Mouse (Mus musculus): Measurements from ENCODE around the gene Slc38a2. TPM values are rescaled to one million over a fixed set of nuclear protein-coding genes. Genes with fewer than 3 reads are reported as not detected.
A peak's percentile ranks its signal among the peaks of the same experiment; 100 is the strongest.

Gene Slc38a2
- total RNA-seq, 1 experiment, result 262 TPM

- Histone ChIP-seq H3K4me3 (ENCODE audit: insufficient read depth in 1 of 2, low read depth in 1 of 2, low read length in 2 of 2, poor library complexity in 1 of 2, severe bottlenecking in 1 of 2) (peak overlapping the region in 1 of 2 experiments; percentile 13; a peak in 2 of 4 replicates), H3K27ac (ENCODE audit: insufficient read depth, low read depth, low read length, poor library complexity, severe bottlenecking) (no peak overlapping the region), H3K36me3 (ENCODE audit: control insufficient read depth, insufficient read depth, low read length, poor library complexity, severe bottlenecking) (peaks cover 75% of the 10 kb centered on the region), H3K9me3 (ENCODE audit: control insufficient read depth, insufficient read depth, low read depth, low read length) (no peaks in the 10 kb centered on the region), H3K4me1 (ENCODE audit: control insufficient read depth in 2 of 2, insufficient read depth in 2 of 2, low read length in 2 of 2, poor library complexity in 1 of 2) (peaks cover 2 to 6% of the 10 kb centered on the region in 2 experiments), H3K9ac (ENCODE audit: insufficient read depth, low read depth, low read length, poor library complexity, severe bottlenecking) (no peak overlapping the region; the same call in 1 of the 2 replicates)
- in situ Hi-C loops (cut with MboI; ENCODE audit: low sequenced_read_pairs in 2 of 2, unreplicated experiment in 2 of 2), result no loop called here
- DNase-seq (ENCODE audit: low read depth, low spot score), result no peak
- TF ChIP-seq HCFC1 (IDR thresholded peaks at IDR 0.05; ENCODE audit: borderline replicate concordance, insufficient read depth, low read length) (no peak), ZNF384 (IDR thresholded peaks at IDR 0.05; ENCODE audit: low read depth, low read length) (0 out of 2 replicates have a peak, but pooled peaks have one; percentile 46)
Observed at GRCm38 (mm10) chr15:96695455-96696421, 3.8 kb downstream of the Slc38a2 start.

- Histone ChIP-seq H3K4me1 (ENCODE audit: control insufficient read depth in 2 of 2, insufficient read depth in 2 of 2, low read length in 2 of 2, poor library complexity in 1 of 2) (peaks cover 2 to 4% of the 10 kb centered on the region in 2 experiments; a peak in 3 of 4 replicates), H3K27ac (ENCODE audit: insufficient read depth, low read depth, low read length, poor library complexity, severe bottlenecking) (no peak overlapping the region), H3K9ac (ENCODE audit: insufficient read depth, low read depth, low read length, poor library complexity, severe bottlenecking) (no peak overlapping the region), H3K36me3 (ENCODE audit: control insufficient read depth, insufficient read depth, low read length, poor library complexity, severe bottlenecking) (peaks cover 82% of the 10 kb centered on the region), H3K9me3 (ENCODE audit: control insufficient read depth, insufficient read depth, low read depth, low read length) (no peaks in the 10 kb centered on the region), H3K4me3 (ENCODE audit: insufficient read depth in 1 of 2, low read depth in 1 of 2, low read length in 2 of 2, poor library complexity in 1 of 2, severe bottlenecking in 1 of 2) (no peak overlapping the region)
- in situ Hi-C loops (cut with MboI; ENCODE audit: low sequenced_read_pairs in 2 of 2, unreplicated experiment in 2 of 2), result no loop called here
- no peak for TF ChIP-seq CHD2 (IDR thresholded peaks at IDR 0.05; ENCODE audit: low read depth, low read length)
- no peak for TF ChIP-seq MAFK (IDR thresholded peaks at IDR 0.05; ENCODE audit: insufficient read depth, low read depth, low read length)
- TF ChIP-seq HCFC1 (IDR thresholded peaks at IDR 0.05; ENCODE audit: borderline replicate concordance, insufficient read depth, low read length), result no peak
- TF ChIP-seq ZC3H11A (IDR thresholded peaks at IDR 0.05; ENCODE audit: borderline replicate concordance, low read depth, low read length), result no peak
- TF ChIP-seq ZNF384 (IDR thresholded peaks at IDR 0.05; ENCODE audit: low read depth, low read length), result no peak
- no peak for DNase-seq (ENCODE audit: low read depth, low spot score)
Observed at GRCm38 (mm10) chr15:96694988-96695387, 4.5 kb downstream of the Slc38a2 start.

- peaks cover 2 to 5% of the 10 kb centered on the region in 2 experiments for H3K4me1 ChIP-seq (ENCODE audit: control insufficient read depth in 2 of 2, insufficient read depth in 2 of 2, low read length in 2 of 2, poor library complexity in 1 of 2)
- TF ChIP-seq CHD2 (IDR thresholded peaks at IDR 0.05; ENCODE audit: low read depth, low read length) (no peak), ZNF384 (IDR thresholded peaks at IDR 0.05; ENCODE audit: low read depth, low read length) (no peak), ZC3H11A (IDR thresholded peaks at IDR 0.05; ENCODE audit: borderline replicate concordance, low read depth, low read length) (no peak), HCFC1 (IDR thresholded peaks at IDR 0.05; ENCODE audit: borderline replicate concordance, insufficient read depth, low read length) (no peak), MAFK (IDR thresholded peaks at IDR 0.05; ENCODE audit: insufficient read depth, low read depth, low read length) (no peak)
- H3K27ac ChIP-seq (ENCODE audit: insufficient read depth, low read depth, low read length, poor library complexity, severe bottlenecking), result no peak overlapping the region
- peaks cover 91% of the 10 kb centered on the region for H3K36me3 ChIP-seq (ENCODE audit: control insufficient read depth, insufficient read depth, low read length, poor library complexity, severe bottlenecking)
- no peak overlapping the region for H3K9ac ChIP-seq (ENCODE audit: insufficient read depth, low read depth, low read length, poor library complexity, severe bottlenecking)
- no peak for DNase-seq (ENCODE audit: low read depth, low spot score)
- in situ Hi-C loops (cut with MboI; ENCODE audit: low sequenced_read_pairs in 2 of 2, unreplicated experiment in 2 of 2), result no loop called here
- no peaks in the 10 kb centered on the region for H3K9me3 ChIP-seq (ENCODE audit: control insufficient read depth, insufficient read depth, low read depth, low read length)
- H3K4me3 ChIP-seq (ENCODE audit: insufficient read depth in 1 of 2, low read depth in 1 of 2, low read length in 2 of 2, poor library complexity in 1 of 2, severe bottlenecking in 1 of 2), result no peak overlapping the region
Observed at GRCm38 (mm10) chr15:96693688-96694087, 5.8 kb downstream of the Slc38a2 start.

- Histone ChIP-seq H3K36me3 (ENCODE audit: control insufficient read depth, insufficient read depth, low read length, poor library complexity, severe bottlenecking) (peaks cover 87% of the 10 kb centered on the region), H3K27ac (ENCODE audit: insufficient read depth, low read depth, low read length, poor library complexity, severe bottlenecking) (no peak overlapping the region), H3K4me3 (ENCODE audit: insufficient read depth in 1 of 2, low read depth in 1 of 2, low read length in 2 of 2, poor library complexity in 1 of 2, severe bottlenecking in 1 of 2) (no peak overlapping the region), H3K9me3 (ENCODE audit: control insufficient read depth, insufficient read depth, low read depth, low read length) (no peaks in the 10 kb centered on the region), H3K4me1 (ENCODE audit: control insufficient read depth in 2 of 2, insufficient read depth in 2 of 2, low read length in 2 of 2, poor library complexity in 1 of 2) (peaks cover 0 to 5% of the 10 kb centered on the region in 2 experiments; a peak in 3 of 4 replicates), H3K9ac (ENCODE audit: insufficient read depth, low read depth, low read length, poor library complexity, severe bottlenecking) (no peak overlapping the region)
- TF ChIP-seq ZNF384 (IDR thresholded peaks at IDR 0.05; ENCODE audit: low read depth, low read length), result no peak
- TF ChIP-seq MAFK (IDR thresholded peaks at IDR 0.05; ENCODE audit: insufficient read depth, low read depth, low read length), result no peak
- no peak for TF ChIP-seq ZC3H11A (IDR thresholded peaks at IDR 0.05; ENCODE audit: borderline replicate concordance, low read depth, low read length)
- no peak for TF ChIP-seq HCFC1 (IDR thresholded peaks at IDR 0.05; ENCODE audit: borderline replicate concordance, insufficient read depth, low read length)
- TF ChIP-seq CHD2 (IDR thresholded peaks at IDR 0.05; ENCODE audit: low read depth, low read length), result no peak
- in situ Hi-C loops (cut with MboI; ENCODE audit: low sequenced_read_pairs in 2 of 2, unreplicated experiment in 2 of 2), result no loop called here
- no peak for DNase-seq (ENCODE audit: low read depth, low spot score)
Observed at GRCm38 (mm10) chr15:96692401-96692800, 7.1 kb downstream of the Slc38a2 start.
